Mouse (Mus musculus) intestine, embryonic 16.5 days (tissue): ENCODE measurements at regions not wholly inside any gene's neighbourhood (a gene's known extent, or its start where the extent isn't known, plus 50 kb on each side); places are given as distances from the start of the nearest gene placed in this dataset.

ENCODE experiments used
- ATAC-seq: fragments of 200-750 bp; cut with Nextera tagmentation; 2 replicates; pipeline ENCODE4 v1.8.0; 2017; ENCODE audit warnings: moderate TSS enrichment, moderate library complexity
- H3K27ac ChIP-seq: fragments of 300-500 bp; sonication (generic); 2 replicates; pipeline ENCODE4 v1.5.1; 2014; ENCODE audit warnings: mild to moderate bottlenecking, low read length
- H3K27me3 ChIP-seq: fragments of 300-500 bp; sonication (generic); replicated peaks from 2 replicates; pipeline ENCODE4 v1.6.1; 2014; ENCODE audit warnings: low read length, control low read depth, mixed read lengths; ENCODE audit not compliant: control insufficient read depth, insufficient read depth
- H3K36me3 ChIP-seq: fragments of 300-500 bp; sonication (generic); 2 replicates; pipeline ENCODE4 v1.6.1; 2014; ENCODE audit warnings: low read length, control low read depth; ENCODE audit not compliant: control insufficient read depth, insufficient read depth
- H3K4me1 ChIP-seq: fragments of 300-500 bp; sonication (generic); 2 replicates; pipeline ENCODE4 v1.6.1; 2014; ENCODE audit warnings: low read length, control low read depth, mixed read lengths; ENCODE audit not compliant: control insufficient read depth, insufficient read depth
- H3K4me2 ChIP-seq: fragments of 300-500 bp; sonication (generic); 2 replicates; pipeline ENCODE4 v1.6.1; 2014; ENCODE audit warnings: low read depth, low read length, control low read depth
- H3K4me3 ChIP-seq: fragments of 300-500 bp; sonication (generic); 2 replicates; pipeline ENCODE4 v1.5.1; 2014; ENCODE audit warnings: mild to moderate bottlenecking, low read length
- H3K9ac ChIP-seq: fragments of 300-500 bp; sonication (generic); 2 replicates; pipeline ENCODE4 v1.6.1; 2014; ENCODE audit warnings: low read depth, low read length
- H3K9me3 ChIP-seq: fragments of 300-500 bp; sonication (generic); 2 replicates; pipeline ENCODE4 v1.6.1; 2016; ENCODE audit warnings: low read length, control low read depth; ENCODE audit not compliant: control insufficient read depth
- WGBS: fragments of 180-500 bp; shearing (Covaris S2); extraction: QIAGEN DNeasy Blood & Tissue Kit; methylation state at CpG from one replicate; pipeline ENCODE4 v1.1.7; 2014; 5-methylcytosine and 5-hydroxymethylcytosine counted together

DNA sequence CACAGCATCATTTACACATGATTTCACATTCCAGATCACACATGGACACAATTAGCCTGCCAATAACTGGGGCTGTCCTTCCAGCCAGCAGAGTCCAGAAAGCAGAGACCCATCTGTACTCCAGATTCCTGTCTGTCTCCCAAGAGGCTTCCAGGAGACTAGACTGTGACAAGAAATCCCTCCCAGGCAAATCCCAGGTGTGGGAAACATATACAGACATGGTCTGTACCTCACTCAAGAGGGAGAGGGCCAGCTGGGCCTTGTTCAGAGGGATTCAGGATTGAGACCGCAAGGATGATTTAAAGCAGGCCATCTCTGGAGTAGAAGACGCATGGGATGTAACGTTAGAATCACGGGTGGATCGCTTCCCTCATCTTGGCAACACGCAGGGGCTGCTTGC lies 182.7 kb upstream of the Prr30 start:
- no peaks in the 10 kb centered on the region for H3K9me3 ChIP-seq
- no peak overlapping the region for H3K27ac ChIP-seq
- H3K4me1 ChIP-seq = no peaks in the 10 kb centered on the region
- no peaks in the 10 kb centered on the region for H3K36me3 ChIP-seq
- no peak overlapping the region for H3K9ac ChIP-seq
- H3K4me2 ChIP-seq = no peak overlapping the region
- no peaks in the 10 kb centered on the region for H3K27me3 ChIP-seq
- WGBS = 70% methylated on average over 6 of the region's 6 CpGs
- no peak overlapping the region for H3K4me3 ChIP-seq
- no peak for ATAC-seq

DNA sequence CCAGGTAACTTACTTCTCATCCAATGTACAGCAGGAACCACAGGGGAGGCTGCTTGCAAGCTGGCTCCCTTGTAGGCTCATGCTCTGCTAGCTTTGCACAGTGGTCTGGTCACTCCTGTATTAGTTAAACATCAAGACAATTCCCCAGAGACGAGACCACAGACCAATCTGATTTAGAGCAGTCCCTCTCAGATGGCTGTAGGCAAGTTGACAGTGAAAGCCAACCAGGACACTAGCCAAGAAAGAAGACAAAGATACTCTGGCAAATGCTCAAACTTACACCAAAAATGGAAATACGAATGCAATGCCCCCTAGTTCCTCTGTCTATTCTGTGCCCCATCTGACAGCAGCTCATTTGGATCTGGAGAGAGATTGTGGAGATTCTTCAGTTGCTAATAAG lies 181.8 kb upstream of the Prr30 start:
- Histone ChIP-seq H3K4me3 (no peak overlapping the region), H3K36me3 (no peaks in the 10 kb centered on the region), H3K27me3 (no peaks in the 10 kb centered on the region), H3K4me1 (no peaks in the 10 kb centered on the region), H3K27ac (no peak overlapping the region), H3K9ac (no peak overlapping the region), H3K4me2 (no peak overlapping the region), H3K9me3 (no peaks in the 10 kb centered on the region)
- 54% methylated on average over 2 of the region's 2 CpGs for WGBS
- no peak for ATAC-seq

DNA sequence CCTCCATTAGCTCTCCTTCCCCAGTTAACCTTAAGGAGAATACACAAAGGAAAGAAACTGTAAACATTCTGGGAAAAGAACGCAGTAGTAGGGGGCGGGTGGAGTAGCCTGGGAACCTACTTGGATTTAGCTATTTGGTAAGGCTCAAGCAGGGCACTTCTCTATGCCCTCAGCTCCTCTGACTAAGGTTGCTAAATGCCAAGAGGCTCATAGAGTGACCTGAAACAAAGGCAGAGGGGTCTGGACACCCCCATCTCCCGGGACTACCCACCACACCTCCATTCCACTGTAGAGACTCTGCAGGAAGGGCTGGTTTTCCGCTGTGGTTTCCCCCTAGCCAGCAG lies 179.5 kb upstream of the Prr30 start:
- ATAC-seq = 0 out of 2 replicates have a peak, but pooled peaks have one; percentile 16
- no peaks in the 10 kb centered on the region for H3K4me1 ChIP-seq
- no peak overlapping the region for H3K9ac ChIP-seq
- no peak overlapping the region for H3K27ac ChIP-seq
- no peaks in the 10 kb centered on the region for H3K9me3 ChIP-seq
- H3K4me2 ChIP-seq = no peak overlapping the region
- 39% methylated on average over 4 of the region's 4 CpGs for WGBS
- no peak overlapping the region for H3K4me3 ChIP-seq
- no peaks in the 10 kb centered on the region for H3K27me3 ChIP-seq
- H3K36me3 ChIP-seq = no peaks in the 10 kb centered on the region

DNA sequence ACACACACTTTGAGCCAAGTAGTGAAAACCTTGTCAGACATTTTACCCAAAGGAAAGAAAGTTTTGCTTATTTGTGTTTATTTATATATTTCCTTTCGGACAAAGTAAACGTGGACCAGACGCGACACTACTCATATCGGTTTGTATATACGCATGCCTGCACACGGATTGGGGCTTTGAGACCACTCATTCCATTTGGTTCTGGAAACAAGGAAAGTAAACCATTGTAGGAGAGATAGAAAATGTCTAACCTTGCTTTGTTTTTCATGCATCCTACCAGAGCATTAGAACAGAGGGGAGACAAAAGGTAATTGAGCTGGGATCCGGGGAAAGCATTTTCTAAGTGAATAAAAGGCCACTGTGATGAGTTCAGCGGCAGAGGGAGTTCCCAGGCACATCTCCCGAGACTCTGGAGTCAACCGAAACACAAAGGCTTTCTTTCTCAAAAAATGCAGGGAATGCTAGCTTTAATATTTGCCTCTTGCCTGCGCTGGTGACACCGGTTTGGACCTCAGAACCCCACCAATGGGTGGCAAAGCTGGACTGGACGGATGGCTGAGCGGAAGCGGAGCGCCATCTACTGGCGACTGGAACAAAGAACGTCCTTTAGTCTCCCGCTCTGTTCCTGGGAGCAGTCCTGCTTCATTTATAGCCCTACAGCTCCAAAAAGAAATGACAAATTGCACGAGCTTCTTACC lies 179.0 kb upstream of the Prr30 start:
- peak; percentile 88 for ATAC-seq
- Histone ChIP-seq H3K27me3 (no peaks in the 10 kb centered on the region), H3K4me1 (no peaks in the 10 kb centered on the region), H3K4me3 (peak overlapping the region; percentile 22), H3K9ac (no peak overlapping the region), H3K9me3 (no peaks in the 10 kb centered on the region), H3K4me2 (peak overlapping the region; percentile 40), H3K27ac (no peak overlapping the region), H3K36me3 (no peaks in the 10 kb centered on the region)
- WGBS = 16% methylated on average over 21 of the region's 21 CpGs

DNA sequence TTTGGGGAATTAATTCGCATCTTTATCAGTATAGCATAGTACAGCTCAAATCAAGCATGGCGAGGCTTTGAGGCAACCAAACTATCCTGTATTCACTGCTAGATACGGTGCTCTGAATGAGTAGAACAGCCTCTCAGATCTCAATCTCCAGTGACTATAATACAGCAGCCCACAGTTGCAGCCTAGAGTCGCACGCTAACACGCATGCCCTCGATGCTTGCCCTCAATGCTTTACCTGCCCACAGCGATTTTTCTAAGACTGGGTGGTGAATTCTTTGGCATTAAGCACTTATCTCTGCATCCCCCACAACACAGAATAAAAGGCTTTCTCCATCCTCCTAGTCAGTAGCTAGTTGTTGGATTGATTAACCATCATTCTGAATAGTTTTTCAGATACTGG lies 178.4 kb upstream of the Prr30 start:
- ATAC-seq = no peak
- H3K4me3 ChIP-seq = no peak overlapping the region
- H3K4me2 ChIP-seq = no peak overlapping the region
- H3K9ac ChIP-seq = 0 out of 2 replicates have a peak overlapping the region, but pooled peaks have one; percentile 13
- no peaks in the 10 kb centered on the region for H3K4me1 ChIP-seq
- no peaks in the 10 kb centered on the region for H3K27me3 ChIP-seq
- H3K9me3 ChIP-seq = no peaks in the 10 kb centered on the region
- 83% methylated on average over 8 of the region's 8 CpGs for WGBS
- no peak overlapping the region for H3K27ac ChIP-seq
- no peaks in the 10 kb centered on the region for H3K36me3 ChIP-seq

DNA sequence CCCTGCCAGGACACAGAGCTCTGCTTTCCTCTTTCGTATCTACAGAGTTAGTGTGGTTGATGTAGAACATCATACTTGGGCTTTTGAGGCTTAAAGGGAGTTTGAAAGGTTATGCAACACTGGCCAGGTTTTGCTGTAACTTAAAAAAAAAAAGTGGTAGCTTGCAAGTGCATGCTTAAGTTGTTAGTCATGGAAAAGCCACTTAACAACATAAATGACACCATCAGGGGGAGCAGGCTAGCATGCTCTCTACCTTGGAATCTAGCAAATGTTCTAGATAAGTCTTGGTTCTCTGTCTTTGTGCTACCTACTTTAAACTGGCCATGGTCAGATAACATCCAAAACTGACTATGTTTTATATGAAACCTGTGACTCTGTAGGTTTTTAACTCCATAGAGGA lies 176.6 kb upstream of the Prr30 start:
- Histone ChIP-seq H3K4me3 (no peak overlapping the region), H3K9me3 (no peaks in the 10 kb centered on the region), H3K27ac (no peak overlapping the region), H3K27me3 (no peaks in the 10 kb centered on the region), H3K36me3 (no peaks in the 10 kb centered on the region), H3K4me1 (no peaks in the 10 kb centered on the region), H3K4me2 (no peak overlapping the region), H3K9ac (no peak overlapping the region)
- 80% methylated on average over 1 of the region's 1 CpGs for WGBS
- ATAC-seq = no peak

DNA sequence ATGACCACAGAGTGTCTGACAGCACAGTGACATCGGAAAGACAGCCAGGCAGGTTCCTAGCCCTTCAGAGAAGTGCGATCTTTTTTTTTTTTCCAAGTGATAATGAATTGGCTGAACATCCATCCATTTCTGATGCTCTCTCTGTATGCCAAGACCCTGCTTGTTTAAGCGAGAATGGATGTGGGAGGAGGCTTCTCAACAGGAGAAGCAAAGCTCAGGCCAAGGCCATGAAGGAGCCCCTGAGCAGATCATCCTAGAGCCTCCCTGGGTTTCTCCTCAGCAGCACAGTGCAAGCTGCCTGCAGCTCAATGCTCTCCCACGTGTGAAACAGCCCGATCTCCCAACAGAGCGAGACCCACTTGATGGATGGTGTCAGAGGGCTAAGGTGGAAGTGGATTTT lies 175.7 kb upstream of the Prr30 start:
- H3K9me3 ChIP-seq = no peaks in the 10 kb centered on the region
- no peak overlapping the region for H3K27ac ChIP-seq
- no peaks in the 10 kb centered on the region for H3K4me1 ChIP-seq
- no peak overlapping the region for H3K4me2 ChIP-seq
- H3K27me3 ChIP-seq = no peaks in the 10 kb centered on the region
- ATAC-seq = no peak
- no peak overlapping the region for H3K9ac ChIP-seq
- 58% methylated on average over 6 of the region's 6 CpGs for WGBS
- no peaks in the 10 kb centered on the region for H3K36me3 ChIP-seq
- no peak overlapping the region for H3K4me3 ChIP-seq

DNA sequence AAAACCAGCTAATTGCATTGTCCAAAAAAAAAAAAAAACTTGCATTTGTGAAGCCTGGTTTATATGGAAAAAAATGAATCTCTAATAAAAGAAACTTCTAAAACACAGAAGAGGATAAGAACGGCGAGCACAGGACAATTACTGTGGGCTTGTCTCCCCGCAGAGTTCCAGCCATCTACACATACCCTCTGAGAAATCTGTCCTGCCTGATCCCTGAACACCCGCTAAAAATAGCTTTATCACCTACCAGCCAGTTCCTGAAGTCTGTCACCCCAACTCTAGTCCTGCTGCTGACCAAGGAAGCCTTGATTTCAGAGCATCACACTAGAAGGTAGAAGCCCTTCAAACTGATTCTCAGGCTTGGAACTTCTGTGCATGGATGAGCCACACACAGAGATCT lies 173.7 kb upstream of the Prr30 start:
- Histone ChIP-seq H3K27me3 (no peaks in the 10 kb centered on the region; the same call in 1 of the 2 replicates), H3K9ac (no peak overlapping the region), H3K9me3 (no peaks in the 10 kb centered on the region), H3K36me3 (no peaks in the 10 kb centered on the region), H3K4me3 (no peak overlapping the region), H3K27ac (no peak overlapping the region), H3K4me1 (no peaks in the 10 kb centered on the region), H3K4me2 (no peak overlapping the region)
- WGBS = 92% methylated on average over 4 of the region's 4 CpGs
- no peak for ATAC-seq

DNA sequence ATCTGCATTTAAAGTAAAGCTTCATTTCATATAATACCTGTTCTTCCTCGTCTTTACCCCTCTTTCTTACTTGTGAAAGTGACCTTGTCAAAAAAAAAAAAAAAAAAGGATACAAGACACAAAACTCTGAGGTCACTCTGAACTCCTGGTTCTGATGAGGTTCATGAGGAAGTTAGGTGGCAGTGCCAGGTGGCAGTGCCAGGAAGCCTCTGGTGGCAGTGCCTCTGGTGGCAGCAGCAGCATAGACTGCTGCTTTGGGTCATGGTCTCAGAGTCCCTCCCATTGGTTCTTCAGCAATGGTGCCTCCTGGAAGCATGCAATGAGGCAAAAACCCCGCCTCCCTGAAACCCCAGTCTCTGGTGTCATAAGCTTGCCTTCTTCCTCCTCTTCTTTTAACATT lies 159.7 kb upstream of the Prr30 start:
- 73% methylated on average over 2 of the region's 2 CpGs for WGBS
- H3K9ac ChIP-seq = no peak overlapping the region
- no peaks in the 10 kb centered on the region for H3K4me1 ChIP-seq
- ATAC-seq = no peak
- no peak overlapping the region for H3K4me3 ChIP-seq
- no peaks in the 10 kb centered on the region for H3K9me3 ChIP-seq
- H3K4me2 ChIP-seq = no peak overlapping the region
- H3K36me3 ChIP-seq = no peaks in the 10 kb centered on the region
- no peaks in the 10 kb centered on the region for H3K27me3 ChIP-seq
- H3K27ac ChIP-seq = no peak overlapping the region

DNA sequence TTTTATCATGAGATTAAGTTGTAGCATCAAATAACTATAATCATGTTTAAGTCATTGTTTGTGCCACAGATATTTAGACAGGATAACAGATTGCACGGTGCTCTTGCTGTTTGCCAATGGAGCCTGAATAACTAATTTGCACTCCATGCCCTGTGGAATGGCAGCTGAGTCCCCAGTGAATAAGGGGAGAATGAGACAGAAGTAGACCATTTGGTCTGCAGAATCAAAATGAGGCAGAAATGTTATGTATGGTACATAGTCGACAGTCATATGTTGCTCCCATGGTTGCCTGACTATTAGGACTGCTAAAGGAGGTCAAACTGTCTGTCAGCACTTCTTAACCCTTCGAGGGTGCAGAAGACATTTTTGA lies 152.9 kb upstream of the Prr30 start:
- Histone ChIP-seq H3K4me2 (no peak overlapping the region), H3K27me3 (no peaks in the 10 kb centered on the region), H3K9me3 (no peaks in the 10 kb centered on the region), H3K36me3 (no peaks in the 10 kb centered on the region), H3K27ac (no peak overlapping the region), H3K4me3 (no peak overlapping the region), H3K9ac (no peak overlapping the region), H3K4me1 (no peaks in the 10 kb centered on the region)
- WGBS = 62% methylated on average over 3 of the region's 3 CpGs
- ATAC-seq = no peak
